Mouse (Mus musculus) testis, adult 2 months (tissue): ENCODE results near the gene Runx2.

ENCODE experiments used
- CTCF ChIP-seq: fragments of 200-500 bp; IDR thresholded peaks from 2 replicates; pipeline ENCODE4 v1.5.1; 2012; ENCODE audit warnings: low read depth, mild to moderate bottlenecking, inconsistent platforms, low read length, moderate library complexity; ENCODE audit not compliant: control insufficient read depth, insufficient read depth, insufficient replicate concordance
- POLR2A ChIP-seq: fragments of 200-500 bp; IDR thresholded peaks from 2 replicates; pipeline ENCODE4 v1.6.1; 2012; ENCODE audit warnings: low read depth, mild to moderate bottlenecking, inconsistent platforms, low read length, moderate library complexity; ENCODE audit not compliant: control insufficient read depth

GRCm38 (mm10) chr17:44592067-44592736 lies 222.4 kb downstream of the Runx2 start:
- TF ChIP-seq POLR2A (no peak), CTCF (no peak)
